Mouse (Mus musculus) ovary, postnatal 10 days (tissue): ENCODE results near the gene Uqcc3.
"Not testable (repeated sequence)": the region's sequence is repeated elsewhere in the genome, so short reads cannot be mapped to it uniquely, and the experiment has no call there.

Experiments used
- DNase-seq: peaks from one replicate; pipeline ENCODE4 v3.0.0; 2022; ENCODE audit warnings: low spot score

The Uqcc3 gene

GRCm38 (mm10) chr19:8895397-8895960 is 14.8 kb upstream of the Uqcc3 start:
- no peak for DNase-seq

- peak; percentile 81 for DNase-seq
These were observed 12.4 kb upstream of the Uqcc3 start, which contains the start of gene Ints5 for GRCm38 (mm10) chr19:8892829-8893766. Gene Ints5 (plus strand): TSS chr19:8893005.

GRCm38 (mm10) chr19:8888511-8889385 is 8.0 kb upstream of the Uqcc3 start, which contains the start of the genes 1810009A15Rik and Gm49416:
Gene 1810009A15Rik (plus strand): TSS chr19:8888853.
Gene Gm49416 (plus strand): TSS chr19:8888926.
- peak; percentile 90 for DNase-seq

- no peak for DNase-seq
These were observed 7.1 kb upstream of the Uqcc3 start for GRCm38 (mm10) chr19:8887585-8888463.

DNA sequence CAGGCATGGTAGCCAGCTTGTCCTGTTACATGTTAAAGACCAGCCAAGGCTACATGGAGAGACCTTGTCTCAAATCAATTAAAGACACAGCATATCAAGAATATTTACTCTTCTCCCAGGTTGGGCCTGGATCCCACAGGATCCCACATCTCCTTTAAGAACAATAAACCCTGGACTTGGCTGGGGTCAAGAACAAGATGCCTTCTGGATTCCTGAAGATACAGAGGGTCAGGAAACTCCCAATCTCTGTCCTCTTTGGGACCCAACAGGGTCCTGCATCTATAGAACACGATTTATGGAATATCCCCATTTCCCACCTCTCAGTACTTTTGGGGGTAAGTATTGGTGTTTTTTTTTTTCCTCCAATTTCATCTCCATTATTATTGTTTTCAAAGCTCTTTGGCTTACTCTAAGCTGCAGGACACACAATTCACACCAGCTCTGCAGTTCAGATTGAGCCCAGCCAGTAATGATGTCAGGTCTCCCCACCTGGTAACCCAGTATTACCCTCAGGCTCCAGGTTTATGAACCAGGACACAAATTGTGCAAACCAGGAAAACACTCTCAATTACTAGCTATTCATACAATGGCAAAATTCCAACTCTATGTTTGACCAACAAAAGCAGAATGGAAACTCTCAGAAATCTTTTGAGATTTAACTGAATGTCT is 6.3 kb upstream of the Uqcc3 start:
- no peak for DNase-seq

GRCm38 (mm10) chr19:8883616-8884015 is 2.9 kb upstream of the Uqcc3 start, which contains the start of the genes Lbhd1 and Gm49403:
Gene Lbhd1 (plus strand): TSS chr19:8883732.
Gene Gm49403 (plus strand): TSS chr19:8883930.
- no peak for DNase-seq

GRCm38 (mm10) chr19:8881034-8881392 is 290 bp upstream of the Uqcc3 start:
- no peak for DNase-seq

DNA sequence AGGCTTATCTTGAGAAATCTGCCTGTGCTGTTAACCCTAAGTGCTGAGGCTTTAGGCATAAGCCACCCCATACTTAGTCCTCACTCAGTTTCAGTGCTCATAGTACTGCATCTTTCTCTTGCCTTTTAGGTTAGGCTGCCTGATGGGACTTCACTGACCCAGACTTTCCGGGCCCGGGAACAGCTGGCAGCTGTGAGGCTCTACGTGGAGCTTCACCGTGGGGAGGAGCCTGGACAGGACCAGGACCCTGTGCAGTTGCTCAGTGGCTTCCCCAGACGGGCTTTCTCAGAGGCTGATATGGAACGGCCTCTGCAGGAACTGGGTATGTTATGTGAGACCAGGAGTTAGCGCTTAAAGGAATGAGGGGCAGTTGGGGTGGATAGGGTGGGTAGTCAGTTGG is 5.7 kb downstream of the Uqcc3 start:
- no peak for DNase-seq

DNA sequence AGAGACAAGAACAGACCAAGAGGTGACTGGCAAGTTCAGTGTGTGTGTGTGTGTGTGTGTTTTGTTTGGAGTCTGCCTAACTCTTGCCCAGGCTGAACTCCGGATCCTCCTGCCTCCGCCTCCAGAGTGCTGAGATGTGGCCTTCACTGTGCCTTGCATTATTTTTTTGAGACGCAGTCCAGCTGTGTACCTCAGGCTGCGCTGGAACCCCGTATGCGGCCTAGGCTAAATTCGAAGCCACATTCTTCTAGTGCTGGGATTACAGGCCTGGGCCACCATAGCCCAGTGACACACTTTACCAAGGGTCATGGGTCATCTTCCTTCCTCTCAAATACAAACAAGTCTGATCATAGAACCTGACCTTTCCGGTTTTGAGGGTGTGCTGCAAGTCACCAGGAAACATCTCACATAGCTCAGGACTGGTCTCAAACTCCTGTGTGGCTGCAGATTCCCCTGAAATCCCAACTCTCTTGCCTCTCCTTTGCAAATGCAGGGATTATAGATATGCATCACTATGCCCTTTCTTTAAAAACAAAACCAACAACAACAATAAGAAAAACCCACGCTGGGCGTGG is 8.4 kb downstream of the Uqcc3 start:
- no peak for DNase-seq

DNA sequence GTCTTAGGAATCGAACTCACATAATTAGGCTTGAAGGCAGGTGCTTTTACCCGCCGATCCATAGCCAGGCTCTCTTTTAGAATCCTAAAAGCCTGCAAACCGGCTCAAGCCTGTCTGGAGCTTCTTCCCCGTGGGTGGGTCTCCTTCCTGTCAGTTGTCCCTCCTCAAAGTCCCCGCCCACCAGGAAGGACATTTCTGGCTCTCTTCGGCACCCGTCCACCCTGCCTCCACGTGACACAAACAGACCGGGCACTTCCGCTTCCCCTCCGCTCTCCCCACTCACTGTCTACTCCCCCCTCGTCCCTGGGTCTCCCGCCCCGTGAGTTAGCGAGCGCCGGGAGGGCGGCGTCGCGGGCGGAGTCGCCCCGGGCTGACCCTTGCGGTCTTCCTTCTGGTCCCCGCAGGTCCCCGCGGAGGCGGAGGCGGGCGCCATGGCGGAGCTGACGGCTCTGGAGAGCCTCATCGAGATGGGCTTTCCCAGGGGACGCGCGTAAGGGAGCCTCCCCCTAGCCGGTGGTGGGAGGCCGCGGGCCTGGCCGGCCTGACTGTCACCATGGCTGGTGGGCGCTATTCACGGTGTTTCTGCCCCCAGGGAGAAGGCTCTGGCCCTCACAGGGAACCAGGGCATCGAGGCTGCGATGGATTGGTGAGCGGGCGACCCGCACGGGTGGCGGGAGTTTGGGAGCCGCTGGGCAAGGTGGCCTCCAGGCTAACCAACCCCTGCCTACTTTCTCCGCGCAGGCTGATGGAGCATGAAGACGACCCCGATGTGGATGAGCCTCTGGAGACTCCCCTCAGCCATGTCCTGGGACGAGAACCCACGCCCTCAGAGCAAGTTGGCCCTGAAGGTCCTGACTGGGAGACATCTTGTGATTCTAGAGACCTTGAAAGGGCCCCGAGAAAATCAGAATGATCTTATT is 9.2 kb downstream of the Uqcc3 start, which contains the start of gene Ubxn1:
Gene Ubxn1, plus strand, starts transcription at position 230 of the 920 bp plus-strand sequence.
- peak; percentile 86 for DNase-seq

DNA sequence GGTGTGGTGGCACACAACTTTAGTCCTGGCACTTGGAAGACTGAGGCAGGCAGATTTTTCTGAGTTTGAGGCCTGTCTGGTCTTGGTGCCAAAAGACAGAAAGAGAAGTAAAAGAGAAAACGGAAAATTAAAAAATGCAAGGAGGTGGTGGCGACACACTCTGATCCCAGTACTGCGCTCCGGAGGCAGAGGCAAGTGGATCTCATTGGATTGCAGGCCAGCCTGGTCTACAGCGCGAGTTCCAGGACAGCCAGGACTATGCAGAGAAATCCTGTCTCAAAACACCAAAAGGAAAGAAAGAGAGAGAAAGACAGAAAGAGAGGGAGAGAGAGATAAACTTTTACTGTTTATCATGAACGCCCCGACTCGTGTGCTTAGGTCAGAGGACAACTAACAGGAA is 9.9 kb downstream of the Uqcc3 start:
- no peak for DNase-seq

GRCm38 (mm10) chr19:8870381-8870780 is 10.3 kb downstream of the Uqcc3 start:
- not testable (repeated sequence) for DNase-seq

DNA sequence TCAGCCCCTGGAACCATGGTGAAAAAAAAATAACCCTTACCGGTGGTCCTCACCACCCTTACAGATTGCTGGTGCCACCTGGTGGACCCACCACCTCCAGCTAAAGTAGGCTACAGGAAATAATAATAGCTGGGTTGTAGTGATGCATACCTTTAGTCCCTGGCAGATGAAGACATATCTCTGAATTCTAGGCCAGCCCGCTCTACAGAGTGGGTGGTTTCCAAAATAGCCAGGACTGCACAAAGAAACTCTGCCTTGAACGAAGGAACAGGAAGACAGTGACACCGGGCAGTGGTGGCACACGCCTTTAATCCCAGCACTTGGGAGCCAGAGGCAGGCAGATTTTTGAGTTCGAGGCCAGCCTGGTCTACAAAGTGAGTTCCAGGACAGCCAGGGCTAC is 16.5 kb downstream of the Uqcc3 start:
- DNase-seq = no peak

DNA sequence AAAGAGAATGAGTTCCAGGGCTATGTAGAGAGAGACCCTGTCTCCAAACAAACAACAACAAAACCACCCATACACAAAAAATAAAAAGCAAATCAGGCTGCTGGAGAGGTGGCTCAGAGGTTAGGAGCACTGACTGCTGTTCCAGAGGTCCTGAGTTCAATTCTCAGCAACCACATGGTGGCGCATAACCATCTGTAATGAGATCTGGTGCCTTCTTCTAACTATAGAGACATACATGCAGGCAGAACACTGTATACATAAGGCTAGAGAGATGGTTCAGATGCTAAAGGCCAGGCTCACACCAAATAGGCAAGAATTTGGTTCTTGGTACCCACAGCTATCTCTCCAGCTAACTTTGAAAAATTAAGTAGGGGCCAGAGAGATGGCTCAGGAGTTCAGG is 21.7 kb downstream of the Uqcc3 start:
- DNase-seq = no peak

DNA sequence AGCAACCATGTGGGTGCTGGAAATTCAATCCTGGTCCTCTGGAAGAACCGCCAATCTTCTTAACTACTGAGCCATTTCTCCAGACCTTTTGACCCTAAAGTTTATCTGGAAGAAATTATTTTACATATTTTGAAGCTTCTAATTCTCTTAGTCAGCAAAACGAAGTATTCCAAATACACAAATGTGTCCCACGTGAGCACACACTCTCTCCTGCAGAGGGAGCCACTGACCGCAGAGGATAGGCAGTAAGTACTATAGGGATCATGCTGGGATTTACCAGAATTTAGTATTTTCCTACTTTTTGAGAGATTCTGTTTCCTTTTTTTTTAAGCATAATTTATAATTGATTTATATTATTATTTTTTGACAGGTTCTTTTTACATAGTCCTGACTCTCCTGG is 23.0 kb downstream of the Uqcc3 start:
- DNase-seq = no peak

DNA sequence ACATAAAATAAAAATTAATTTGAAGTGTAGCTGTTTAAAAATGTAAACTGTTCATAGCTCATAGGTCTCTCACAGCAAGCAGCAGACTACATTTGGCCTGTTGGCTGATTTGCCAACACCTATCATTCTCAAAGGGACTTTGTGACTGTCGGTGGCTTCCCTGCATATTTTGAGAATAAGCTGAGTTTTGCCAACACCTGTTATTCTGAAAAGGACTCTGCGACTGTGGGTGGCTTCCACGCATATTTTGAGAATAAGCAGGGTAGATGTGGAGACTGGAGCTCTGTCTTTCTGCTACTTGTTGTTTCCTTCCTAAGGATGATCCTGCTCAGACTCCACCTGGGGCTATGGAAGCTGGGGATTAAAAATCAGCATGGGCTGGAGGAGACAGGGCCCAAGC is 27.6 kb downstream of the Uqcc3 start:
- no peak for DNase-seq

DNA sequence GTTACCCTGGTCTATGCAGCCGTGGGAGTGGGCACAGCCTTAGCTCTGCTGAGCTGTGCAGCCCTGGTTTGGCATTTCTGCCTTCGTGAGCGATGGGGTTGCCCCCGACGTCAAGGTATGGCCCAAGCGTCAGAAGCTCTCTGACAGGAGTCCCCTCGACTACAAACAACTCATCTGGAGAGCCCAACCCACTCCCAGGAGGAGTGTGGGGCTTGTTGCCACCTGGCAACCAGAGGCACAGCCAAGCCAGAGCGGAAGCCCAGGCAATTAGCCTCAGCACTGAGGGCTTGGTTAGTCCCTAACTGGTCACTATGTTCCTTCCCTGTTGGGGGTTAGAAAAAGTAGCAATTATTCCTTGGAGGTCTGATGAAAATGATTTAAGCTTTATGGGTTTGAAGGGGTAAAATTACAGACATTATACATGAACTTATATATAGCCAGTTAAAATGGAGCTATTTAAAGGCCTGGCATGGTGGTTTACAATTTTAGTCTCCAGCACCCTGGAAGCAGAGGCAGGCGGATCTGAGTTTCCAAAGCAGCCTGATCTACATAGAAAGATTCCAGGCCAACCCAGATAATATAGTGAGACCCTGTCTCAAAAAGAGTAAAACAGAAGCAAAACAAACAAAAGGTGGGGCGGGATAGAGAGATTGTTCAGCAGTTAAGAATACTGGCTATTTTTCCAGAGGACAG is 28.3 kb downstream of the Uqcc3 start:
- no peak for DNase-seq

GRCm38 (mm10) chr19:8851639-8852038 is 29.1 kb downstream of the Uqcc3 start:
- no peak for DNase-seq
